Mouse (Mus musculus): ENCODE measurements at regions not wholly inside any gene's neighbourhood (a gene's known extent, or its start where the extent isn't known, plus 50 kb on each side); places are given as distances from the start of the nearest gene placed in this dataset.

DNA sequence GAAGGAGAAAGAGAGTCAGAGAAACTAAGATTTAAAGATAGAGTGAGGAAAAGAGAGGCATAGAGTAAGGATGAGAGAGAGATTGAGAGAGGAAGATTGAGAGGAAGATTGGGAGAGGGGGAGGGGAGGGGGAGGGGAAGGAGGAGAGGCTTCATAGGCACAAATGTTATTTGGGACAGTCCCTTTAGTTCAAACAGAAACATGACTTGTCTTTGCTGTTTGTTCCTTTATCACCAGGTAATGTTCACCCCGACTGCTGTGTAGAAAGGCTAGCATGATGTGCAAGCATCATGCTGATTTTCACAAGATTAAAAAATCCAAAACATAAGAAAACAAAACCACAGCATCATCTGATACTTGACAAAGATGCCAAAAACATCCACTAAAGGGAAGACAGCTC lies 579.1 kb downstream of the Gsdmc2 start:
- TF ChIP-seq ZC3H11A (IDR thresholded peaks at IDR 0.05; ENCODE audit: borderline replicate concordance, low read depth, low read length), result no peak
- no peak for TF ChIP-seq MAFK (IDR thresholded peaks at IDR 0.05; ENCODE audit: insufficient read depth, low read depth, low read length)
- Histone ChIP-seq H3K4me1 (ENCODE audit: control insufficient read depth in 2 of 2, insufficient read depth in 2 of 2, low read length in 2 of 2, poor library complexity in 1 of 2) (no peaks in the 10 kb centered on the region), H3K4me3 (ENCODE audit: insufficient read depth in 1 of 2, low read depth in 1 of 2, low read length in 2 of 2, poor library complexity in 1 of 2, severe bottlenecking in 1 of 2) (no peak overlapping the region), H3K9me3 (ENCODE audit: control insufficient read depth, insufficient read depth, low read depth, low read length) (no peaks in the 10 kb centered on the region), H3K27ac (ENCODE audit: insufficient read depth, low read depth, low read length, poor library complexity, severe bottlenecking) (no peak overlapping the region), H3K9ac (ENCODE audit: insufficient read depth, low read depth, low read length, poor library complexity, severe bottlenecking) (no peak overlapping the region), H3K36me3 (ENCODE audit: control insufficient read depth, insufficient read depth, low read length, poor library complexity, severe bottlenecking) (no peaks in the 10 kb centered on the region)
- in situ Hi-C loops (cut with MboI; ENCODE audit: low sequenced_read_pairs in 2 of 2, unreplicated experiment in 2 of 2), result no loop called here
- DNase-seq (ENCODE audit: low read depth, low spot score), result no peak

DNA sequence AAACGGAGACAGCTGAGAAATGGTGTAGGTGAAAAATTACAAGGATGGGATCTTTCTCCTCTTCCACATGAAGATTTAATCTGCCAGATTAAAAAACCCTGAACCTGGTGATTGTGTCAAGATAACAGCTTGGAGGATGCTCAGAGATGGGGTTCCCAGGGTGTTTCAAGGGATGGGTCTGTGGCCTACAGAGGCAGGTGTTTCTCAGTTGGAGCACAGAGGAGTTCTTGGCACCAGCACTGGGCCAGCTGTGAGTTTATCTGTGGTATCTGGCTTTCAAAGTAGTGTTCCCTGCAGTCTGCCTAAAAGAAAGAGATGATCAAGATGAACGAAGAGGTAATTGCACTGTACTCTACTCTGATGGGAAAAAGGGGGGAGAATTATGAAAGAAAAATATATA lies 589.2 kb downstream of the Gsdmc2 start:
- no peak for DNase-seq (ENCODE audit: low read depth, low spot score)
- Histone ChIP-seq H3K9ac (ENCODE audit: insufficient read depth, low read depth, low read length, poor library complexity, severe bottlenecking) (no peak overlapping the region), H3K4me3 (ENCODE audit: insufficient read depth in 1 of 2, low read depth in 1 of 2, low read length in 2 of 2, poor library complexity in 1 of 2, severe bottlenecking in 1 of 2) (no peak overlapping the region), H3K27ac (ENCODE audit: insufficient read depth, low read depth, low read length, poor library complexity, severe bottlenecking) (no peak overlapping the region), H3K4me1 (ENCODE audit: control insufficient read depth in 2 of 2, insufficient read depth in 2 of 2, low read length in 2 of 2, poor library complexity in 1 of 2) (no peaks in the 10 kb centered on the region), H3K9me3 (ENCODE audit: control insufficient read depth, insufficient read depth, low read depth, low read length) (no peaks in the 10 kb centered on the region), H3K36me3 (ENCODE audit: control insufficient read depth, insufficient read depth, low read length, poor library complexity, severe bottlenecking) (no peaks in the 10 kb centered on the region)
- TF ChIP-seq MAFK (IDR thresholded peaks at IDR 0.05; ENCODE audit: insufficient read depth, low read depth, low read length) (no peak), ZNF384 (IDR thresholded peaks at IDR 0.05; ENCODE audit: low read depth, low read length) (no peak), HCFC1 (IDR thresholded peaks at IDR 0.05; ENCODE audit: borderline replicate concordance, insufficient read depth, low read length) (no peak), CHD2 (IDR thresholded peaks at IDR 0.05; ENCODE audit: low read depth, low read length) (no peak), ZC3H11A (IDR thresholded peaks at IDR 0.05; ENCODE audit: borderline replicate concordance, low read depth, low read length) (no peak)
- in situ Hi-C loops (cut with MboI; ENCODE audit: low sequenced_read_pairs in 2 of 2, unreplicated experiment in 2 of 2), result no loop called here

DNA sequence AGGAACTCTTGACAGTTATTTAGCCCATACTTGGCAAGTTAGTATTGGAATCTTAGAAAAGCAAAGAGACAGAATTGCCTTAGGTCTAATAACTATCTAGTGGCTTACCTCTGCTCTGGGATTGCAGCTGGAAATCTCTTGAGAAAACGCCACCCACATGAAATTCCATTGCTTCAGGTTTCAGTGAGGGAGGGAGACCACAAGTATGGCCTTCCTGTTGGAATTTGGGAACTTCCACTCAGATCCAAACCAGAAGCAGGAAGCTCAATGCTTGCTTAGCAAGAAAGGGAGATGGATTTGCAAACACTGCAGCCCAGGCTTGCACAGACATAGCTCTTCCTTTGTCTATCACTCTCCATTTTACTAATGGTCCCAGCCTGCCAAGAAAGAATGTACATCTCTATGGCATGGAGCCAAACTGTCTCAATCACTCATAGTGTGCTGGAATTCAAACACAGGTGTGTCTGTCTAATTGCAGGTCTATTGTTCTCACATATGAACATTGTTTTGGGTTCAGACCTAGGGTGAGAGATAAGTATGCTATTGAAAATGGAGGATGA lies 592.1 kb downstream of the Gsdmc2 start:
- Histone ChIP-seq H3K4me3 (ENCODE audit: insufficient read depth in 1 of 2, low read depth in 1 of 2, low read length in 2 of 2, poor library complexity in 1 of 2, severe bottlenecking in 1 of 2) (no peak overlapping the region), H3K4me1 (ENCODE audit: control insufficient read depth in 2 of 2, insufficient read depth in 2 of 2, low read length in 2 of 2, poor library complexity in 1 of 2) (no peaks in the 10 kb centered on the region), H3K36me3 (ENCODE audit: control insufficient read depth, insufficient read depth, low read length, poor library complexity, severe bottlenecking) (no peaks in the 10 kb centered on the region), H3K9me3 (ENCODE audit: control insufficient read depth, insufficient read depth, low read depth, low read length) (no peaks in the 10 kb centered on the region), H3K27ac (ENCODE audit: insufficient read depth, low read depth, low read length, poor library complexity, severe bottlenecking) (no peak overlapping the region), H3K9ac (ENCODE audit: insufficient read depth, low read depth, low read length, poor library complexity, severe bottlenecking) (no peak overlapping the region)
- DNase-seq (ENCODE audit: low read depth, low spot score), result no peak
- in situ Hi-C loops (cut with MboI; ENCODE audit: low sequenced_read_pairs in 2 of 2, unreplicated experiment in 2 of 2), result no loop called here
- TF ChIP-seq ZC3H11A (IDR thresholded peaks at IDR 0.05; ENCODE audit: borderline replicate concordance, low read depth, low read length), result no peak
- no peak for TF ChIP-seq CHD2 (IDR thresholded peaks at IDR 0.05; ENCODE audit: low read depth, low read length)
- no peak for TF ChIP-seq ZNF384 (IDR thresholded peaks at IDR 0.05; ENCODE audit: low read depth, low read length)
- no peak for TF ChIP-seq MAFK (IDR thresholded peaks at IDR 0.05; ENCODE audit: insufficient read depth, low read depth, low read length)
- TF ChIP-seq HCFC1 (IDR thresholded peaks at IDR 0.05; ENCODE audit: borderline replicate concordance, insufficient read depth, low read length), result no peak

DNA sequence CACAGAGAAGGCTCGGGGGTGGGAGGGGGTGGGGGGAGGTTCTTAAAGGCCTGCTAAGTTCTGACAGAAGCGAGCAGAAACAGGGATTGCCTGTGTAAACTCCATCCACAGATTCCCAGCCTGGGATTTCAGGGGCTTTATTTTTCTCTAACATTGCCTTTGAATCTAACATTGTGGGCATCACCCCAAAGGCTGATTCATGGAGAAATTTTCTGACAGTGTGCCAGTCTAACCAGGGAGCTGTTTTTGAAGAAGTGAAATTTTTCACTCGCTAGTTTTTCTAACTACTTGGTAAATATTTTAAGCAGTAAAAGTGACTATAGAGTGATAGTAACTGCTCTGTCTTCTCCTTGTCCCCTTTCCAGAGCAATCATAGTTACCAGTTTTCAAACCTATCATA lies 606.4 kb downstream of the Gsdmc2 start:
- Histone ChIP-seq H3K4me3 (ENCODE audit: insufficient read depth in 1 of 2, low read depth in 1 of 2, low read length in 2 of 2, poor library complexity in 1 of 2, severe bottlenecking in 1 of 2) (no peak overlapping the region), H3K9ac (ENCODE audit: insufficient read depth, low read depth, low read length, poor library complexity, severe bottlenecking) (no peak overlapping the region), H3K4me1 (ENCODE audit: control insufficient read depth in 2 of 2, insufficient read depth in 2 of 2, low read length in 2 of 2, poor library complexity in 1 of 2) (no peaks in the 10 kb centered on the region), H3K36me3 (ENCODE audit: control insufficient read depth, insufficient read depth, low read length, poor library complexity, severe bottlenecking) (no peaks in the 10 kb centered on the region), H3K27ac (ENCODE audit: insufficient read depth, low read depth, low read length, poor library complexity, severe bottlenecking) (no peak overlapping the region), H3K9me3 (ENCODE audit: control insufficient read depth, insufficient read depth, low read depth, low read length) (no peaks in the 10 kb centered on the region)
- no peak for DNase-seq (ENCODE audit: low read depth, low spot score)
- in situ Hi-C loops (cut with MboI; ENCODE audit: low sequenced_read_pairs in 2 of 2, unreplicated experiment in 2 of 2), result no loop called here
- no peak for TF ChIP-seq MAFK (IDR thresholded peaks at IDR 0.05; ENCODE audit: insufficient read depth, low read depth, low read length)
- no peak for TF ChIP-seq HCFC1 (IDR thresholded peaks at IDR 0.05; ENCODE audit: borderline replicate concordance, insufficient read depth, low read length)
- no peak for TF ChIP-seq ZNF384 (IDR thresholded peaks at IDR 0.05; ENCODE audit: low read depth, low read length)
- TF ChIP-seq ZC3H11A (IDR thresholded peaks at IDR 0.05; ENCODE audit: borderline replicate concordance, low read depth, low read length), result no peak
- no peak for TF ChIP-seq CHD2 (IDR thresholded peaks at IDR 0.05; ENCODE audit: low read depth, low read length)

Data from ES-E14 (cell line).